Mouse (Mus musculus): ENCODE measurements around the gene Iars2.

DNA sequence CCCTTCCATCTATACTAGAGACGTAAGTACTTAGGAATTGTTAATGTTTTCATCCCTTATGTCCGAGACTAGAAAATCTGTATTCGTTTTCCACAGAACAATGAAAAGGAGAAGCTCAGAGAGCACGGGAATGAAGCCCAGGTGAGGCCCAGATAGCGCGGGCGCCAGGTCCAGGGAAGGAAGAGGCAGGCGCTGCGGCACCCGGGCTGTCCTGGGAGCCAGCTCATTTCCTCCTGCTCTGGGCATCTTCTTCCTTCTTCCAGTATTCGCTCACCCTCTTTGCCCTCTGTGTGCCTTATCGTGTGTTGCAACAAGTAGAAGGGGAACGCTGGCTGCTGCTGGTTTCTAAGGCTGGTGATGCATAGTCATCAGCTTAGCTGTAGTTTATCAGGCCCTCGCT, 20.5 kb upstream of the Iars2 start:
- TF ChIP-seq CTCF (IDR thresholded peaks at IDR 0.05; ENCODE audit: insufficient read depth, low read depth, low read length), result no peak
- TF ChIP-seq POLR2A (IDR thresholded peaks at IDR 0.05; ENCODE audit: insufficient read depth, low read depth, low read length), result no peak
